Mouse (Mus musculus) neutrophil, adult 59 days (primary cell): ENCODE data around the gene Zfp628. TPM values are rescaled to one million over a fixed set of nuclear protein-coding genes. Genes with fewer than 3 reads are reported as not detected.

Experiments
- total RNA-seq, 2 experiments: library from RNA; stranded (reverse); gene quantifications; 1 replicate in 1 of 2; 2 replicates in 1 of 2; pipeline ENCODE4 v1.2.4; 2023

Gene Zfp628
- 10 to 100 TPM; 13.2 to 15.5 TPM for total RNA-seq

DNA sequence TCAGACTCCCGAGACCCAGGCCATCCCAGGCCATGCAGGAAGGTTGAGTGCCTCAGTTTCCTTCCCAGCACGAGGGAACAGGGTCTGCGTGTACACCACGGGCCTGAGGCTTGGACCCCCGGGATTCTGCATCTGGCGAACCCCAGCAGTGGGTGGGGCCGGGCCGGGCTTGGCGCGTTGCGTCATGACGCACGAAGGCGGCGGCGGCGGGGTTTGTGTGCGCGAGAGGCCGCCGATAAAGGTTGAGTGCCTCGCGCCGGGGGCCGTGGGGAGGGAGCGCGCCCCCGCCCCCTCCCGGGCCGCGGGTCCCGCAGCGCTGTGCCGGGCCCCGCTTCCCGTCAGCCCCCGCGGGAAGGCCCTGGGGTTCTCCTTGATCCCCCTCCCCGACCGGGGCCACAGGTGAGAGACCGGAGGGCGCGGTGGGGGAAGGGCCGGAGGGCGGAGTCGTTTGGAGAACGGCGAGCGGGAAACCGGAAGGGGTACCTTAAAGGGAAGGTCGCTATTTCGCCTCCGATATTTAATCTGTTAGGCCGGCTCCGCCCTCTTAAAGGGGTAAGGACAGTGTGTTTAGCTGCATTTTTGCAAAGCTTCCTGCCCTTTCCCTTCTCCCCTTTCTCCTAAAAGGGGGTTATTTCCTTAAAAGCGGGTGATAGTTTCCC, at the start of gene Zfp628:
Zfp628 (plus strand) TSS at position 211 of the 659 bp plus-strand sequence.

DNA sequence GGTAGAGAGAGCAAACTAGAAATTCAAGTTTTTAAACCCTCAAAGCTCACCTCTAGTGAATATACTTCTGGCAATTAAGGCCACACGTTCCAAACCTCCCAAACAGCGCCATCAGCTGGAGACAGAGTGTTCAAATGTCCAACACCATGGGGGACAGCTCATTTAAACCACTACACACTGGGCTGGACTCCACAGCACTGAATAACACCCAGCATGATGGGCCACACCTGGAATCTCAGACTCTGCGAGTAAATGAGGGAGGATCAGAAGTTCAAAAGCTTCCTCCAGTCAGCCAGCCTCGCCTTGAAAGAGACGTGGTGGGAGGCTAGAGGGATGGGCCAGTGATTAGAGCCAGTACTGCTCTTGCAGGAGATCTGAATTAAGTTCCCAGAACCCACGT, 44.9 kb upstream of the Zfp628 start, which contains the start of gene Isoc2b:
Isoc2b (minus strand) TSS at position 126 of the 400 bp plus-strand sequence.

DNA sequence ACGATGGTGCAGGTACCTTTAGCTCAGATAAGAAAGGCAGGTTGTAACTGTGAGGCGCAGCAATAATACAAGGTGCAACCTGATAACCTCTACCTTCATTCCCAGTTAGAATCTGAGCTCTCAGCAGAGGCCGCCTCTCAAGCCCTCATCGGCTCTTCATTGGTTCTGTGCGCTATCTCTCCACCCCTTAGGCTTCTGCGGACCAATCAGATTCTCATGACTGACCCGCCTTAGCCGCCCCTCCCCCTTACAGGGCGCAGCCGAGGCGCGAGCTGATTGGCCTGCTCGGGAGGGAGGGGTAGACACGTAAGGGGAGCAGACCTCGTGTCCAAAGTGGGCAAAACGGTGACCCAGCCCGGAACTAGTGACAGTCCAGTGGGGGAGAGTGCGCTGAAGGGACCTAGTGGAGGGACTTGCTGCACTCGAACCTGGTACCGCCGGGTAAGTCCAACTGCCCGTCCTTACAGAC, 38.2 kb upstream of the Zfp628 start, which contains the start of gene Isoc2a:
Isoc2a (plus strand) TSS at position 401 of the 469 bp plus-strand sequence.

DNA sequence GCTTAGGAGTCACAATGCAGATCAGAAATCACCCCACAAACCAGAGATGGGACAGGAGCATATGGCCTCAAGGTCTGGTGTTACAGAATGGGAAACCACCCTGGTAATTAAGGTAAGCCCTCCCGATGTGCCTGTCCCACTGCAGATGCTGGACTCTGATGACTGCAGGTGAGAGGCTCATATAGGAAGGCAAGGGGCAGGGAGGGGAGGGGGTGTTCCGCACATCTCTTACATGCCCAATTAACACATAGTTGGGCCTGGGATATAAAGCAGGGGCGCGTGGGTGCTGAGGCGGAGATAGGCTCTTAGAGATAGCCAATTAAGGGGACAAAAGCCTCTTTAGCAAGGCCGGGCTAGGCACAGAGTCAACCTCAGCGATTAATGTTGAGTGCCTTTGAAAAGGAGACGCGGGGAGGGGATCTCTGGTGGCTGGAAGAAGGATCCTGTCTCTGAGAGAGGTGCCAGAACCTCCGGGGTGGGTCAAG, 8.5 kb upstream of the Zfp628 start, which contains the start of gene Gm36210:
Gm36210 (minus strand) TSS at position 51 of the 485 bp plus-strand sequence.

DNA sequence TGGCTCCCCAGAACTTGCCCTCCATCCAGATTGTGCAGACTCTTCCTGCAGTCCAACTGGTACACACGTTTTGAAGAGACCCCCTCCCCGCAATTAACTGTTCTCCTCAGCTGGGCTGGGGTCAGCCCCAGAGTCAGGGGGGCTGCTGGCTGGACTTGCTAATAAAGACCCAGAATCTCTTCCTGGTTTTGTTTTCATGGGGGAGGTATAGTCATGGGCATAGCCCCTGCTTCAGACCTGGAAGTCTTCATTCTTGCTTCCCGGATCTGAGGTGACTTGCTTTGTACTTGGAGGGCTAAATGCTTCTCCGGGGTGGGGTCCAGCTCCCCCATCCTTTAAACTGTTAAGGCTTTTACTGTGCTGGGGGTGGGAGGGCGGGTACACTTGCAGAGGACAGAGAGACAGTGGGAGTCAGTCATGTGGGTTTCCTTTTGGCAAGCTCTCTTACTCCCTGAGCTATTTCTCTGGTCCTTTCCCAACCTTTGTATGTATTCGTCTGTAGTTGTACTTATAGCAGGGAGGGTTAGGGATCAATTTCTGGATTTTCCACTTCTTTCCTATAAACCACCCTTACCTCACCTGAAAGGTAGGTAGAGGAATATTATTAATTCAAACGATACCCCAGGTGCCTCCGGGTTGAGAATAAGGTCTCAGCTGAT, 6.9 kb downstream of the Zfp628 start, which contains the start of gene Nat14:
Nat14 (plus strand) TSS at position 205 of the 659 bp plus-strand sequence.

DNA sequence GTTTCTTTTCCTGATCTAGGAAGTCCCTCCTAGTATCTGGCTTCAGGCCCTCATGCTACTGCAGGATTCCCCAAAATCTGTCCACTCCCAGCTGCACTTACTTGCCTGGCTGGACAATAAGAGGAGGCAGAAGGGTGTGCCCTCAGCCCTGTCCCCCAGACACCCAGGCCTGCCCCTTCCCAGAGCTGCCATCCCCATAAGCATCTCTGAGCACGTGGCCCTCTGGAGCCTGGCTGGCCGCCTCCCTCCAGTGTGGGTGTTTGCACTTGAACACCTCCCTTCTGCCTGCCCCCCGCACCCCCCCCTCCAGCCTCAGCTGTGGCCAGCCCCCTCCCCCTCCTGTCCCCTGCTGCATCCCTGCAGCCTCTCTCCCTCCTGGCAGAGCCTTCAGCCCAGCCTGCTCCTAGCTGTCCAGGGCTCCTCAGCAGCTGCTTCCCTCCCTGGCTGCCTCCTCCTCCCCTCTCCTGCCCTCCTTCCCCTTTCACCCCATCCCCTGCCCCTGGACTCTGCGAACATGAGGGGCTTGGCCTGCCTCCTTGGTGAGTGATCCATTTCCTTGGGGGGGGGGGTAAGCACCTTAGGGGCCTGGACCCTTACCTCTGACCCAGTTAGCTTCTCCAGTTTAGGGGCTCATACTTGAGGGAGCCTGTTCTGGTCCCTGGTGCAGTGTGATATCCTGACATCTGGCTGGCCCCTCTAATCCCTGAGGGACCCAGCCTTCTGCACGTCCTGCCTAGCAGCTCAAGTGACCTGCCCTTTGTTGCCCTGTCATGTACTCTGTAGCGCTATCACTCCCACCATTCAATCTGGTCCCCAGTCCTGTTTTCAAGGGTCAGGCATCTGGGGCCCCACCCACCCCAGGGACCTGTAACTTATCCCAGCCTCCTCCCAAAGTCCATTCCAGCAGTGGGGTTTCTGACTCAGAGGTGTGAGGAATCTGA, 10.7 kb downstream of the Zfp628 start, which contains the start of gene Ssc5d:
Ssc5d (plus strand) TSS at position 345 of the 941 bp plus-strand sequence.

DNA sequence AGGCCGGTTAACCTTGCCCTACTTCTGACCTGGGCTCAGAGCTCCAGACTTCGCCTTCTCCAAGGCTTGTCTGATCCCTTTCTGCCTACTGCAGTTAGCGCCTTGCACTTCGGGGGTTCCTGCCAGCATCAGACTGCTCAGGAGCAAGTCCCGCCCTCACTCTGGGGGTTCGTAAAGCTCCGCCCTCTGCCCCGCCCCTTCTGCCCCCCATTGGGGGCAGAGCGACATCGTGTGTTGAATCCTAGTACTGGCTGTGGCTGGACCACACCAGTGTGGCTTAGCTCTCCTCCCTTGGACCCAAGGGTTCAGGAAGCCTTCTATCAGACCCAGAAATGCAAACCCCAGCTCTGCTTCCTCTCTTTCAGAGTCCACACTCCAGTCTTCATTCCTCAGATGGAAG, 49.3 kb downstream of the Zfp628 start, which contains the start of gene Sbk2:
Sbk2 (minus strand) TSS at position 135 of the 400 bp plus-strand sequence.

DNA sequence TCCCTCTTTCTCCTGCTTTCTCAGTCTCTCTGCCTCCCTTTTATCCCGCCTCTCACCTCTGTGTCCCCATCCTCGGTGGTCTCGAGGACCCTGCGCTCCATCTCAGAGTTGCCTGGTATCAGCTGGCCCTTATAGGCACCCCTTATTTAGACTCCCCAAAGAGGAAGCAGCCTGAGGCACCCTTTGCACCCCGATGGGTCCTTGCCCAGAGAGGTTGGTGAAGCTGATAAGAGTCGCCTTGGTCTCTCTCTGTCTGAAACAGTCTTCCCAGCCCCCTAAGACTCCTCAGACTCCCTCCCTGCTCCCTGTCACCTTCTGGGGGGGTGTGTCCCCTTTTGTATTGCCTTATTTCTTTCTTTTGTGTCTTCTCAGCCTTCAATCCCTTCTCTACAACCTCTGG, 56.1 kb downstream of the Zfp628 start, which contains the start of gene Sbk3:
Sbk3 (minus strand) TSS at position 101 of the 400 bp plus-strand sequence.

Other genes starting within 250 kb of the Zfp628 start
- 10 to 100 TPM; 15.2 to 16.2 TPM for gene Hspbp1, start 230.1 kb upstream of the Zfp628 start, total RNA-seq
- gene Brsk1, start 224.6 kb upstream of the Zfp628 start, total RNA-seq, result not detected
- 10 to 100 TPM; 18.1 to 22.3 TPM for gene Tmem150b, start 190.0 kb upstream of the Zfp628 start, total RNA-seq
- 10 to 100 TPM; 96.3 to 97.7 TPM for gene Kmt5c, start 175.1 kb upstream of the Zfp628 start, total RNA-seq
- gene Cox6b2, start 162.1 kb upstream of the Zfp628 start, total RNA-seq, result 10 to 100 TPM; 25.0 to 29.5 TPM
- not detected for gene Fam71e2, start 143.9 kb upstream of the Zfp628 start, total RNA-seq
- gene Il11, start 132.4 kb upstream of the Zfp628 start, total RNA-seq, result not detected
- gene Tmem190, start 132.3 kb upstream of the Zfp628 start, total RNA-seq, result not detected
- 1 to 10 TPM; 1.1 to 3.2 TPM for gene Tmem238, start 125.6 kb upstream of the Zfp628 start, total RNA-seq
- 100 to 1,000 TPM; 921 to 945 TPM for gene Rpl28, start 122.3 kb upstream of the Zfp628 start, total RNA-seq
- 100 to 1,000 TPM; 187 to 214 TPM for gene Ube2s, start 102.6 kb upstream of the Zfp628 start, total RNA-seq
- not detected for gene Shisa7, start 70.5 kb upstream of the Zfp628 start, total RNA-seq
- 1 to 10 TPM; 2.8 to 6.7 TPM for gene Isoc2b, start 45.0 kb upstream of the Zfp628 start, total RNA-seq
- gene Isoc2a, start 38.1 kb upstream of the Zfp628 start, total RNA-seq, result 10 to 100 TPM in 1 of 2 experiments, 1 to 10 TPM in 1; 8.7 to 10.1 TPM
- gene Gm36210, start 8.7 kb upstream of the Zfp628 start, total RNA-seq, result not detected
- 1 to 10 TPM; 2.1 to 3.2 TPM for gene Nat14, start 6.8 kb downstream of the Zfp628 start, total RNA-seq
- gene Ssc5d, start 10.6 kb downstream of the Zfp628 start, total RNA-seq, result not detected
- not detected for gene Sbk2, start 49.2 kb downstream of the Zfp628 start, total RNA-seq
- not detected for gene Sbk3, start 56.0 kb downstream of the Zfp628 start, total RNA-seq
- gene Zfp579, start 80.9 kb downstream of the Zfp628 start, total RNA-seq, result 1 to 10 TPM; 2.8 to 3.5 TPM
- 10 to 100 TPM; 13.0 to 20.8 TPM for gene Zfp524, start 99.2 kb downstream of the Zfp628 start, total RNA-seq
- gene Fiz1, start 99.5 kb downstream of the Zfp628 start, total RNA-seq, result 10 to 100 TPM; 33.3 to 36.3 TPM
- not detected for gene Gm44973, start 100.3 kb downstream of the Zfp628 start, total RNA-seq
- gene Zfp865, start 105.2 kb downstream of the Zfp628 start, total RNA-seq, result 10 to 100 TPM; 31.9 to 37.3 TPM
- gene Ccdc106, start 105.3 kb downstream of the Zfp628 start, total RNA-seq, result under 1 TPM in 1 of 2 experiments, not detected in 1; 0.56 TPM
- gene 4632433K11Rik, start 118.9 kb downstream of the Zfp628 start, total RNA-seq, result not detected
- gene Zfp784, start 123.2 kb downstream of the Zfp628 start, total RNA-seq, result 1 to 10 TPM; 2.8 to 2.9 TPM
- under 1 TPM; 0.47 to 0.71 TPM for gene Zfp580, start 136.3 kb downstream of the Zfp628 start, total RNA-seq
- gene U2af2, start 146.9 kb downstream of the Zfp628 start, total RNA-seq, result 100 to 1,000 TPM; 222 to 227 TPM
- gene Epn1, start 165.0 kb downstream of the Zfp628 start, total RNA-seq, result 100 to 1,000 TPM; 139 to 160 TPM
- gene Rfpl4, start 201.7 kb downstream of the Zfp628 start, total RNA-seq, result not detected
- gene Rasl2-9, start 210.7 kb downstream of the Zfp628 start, total RNA-seq, result under 1 TPM in 1 of 2 experiments, not detected in 1; 0.64 TPM
- not detected for gene Vmn1r55, start 234.5 kb downstream of the Zfp628 start, total RNA-seq